Mouse (Mus musculus) heart, embryonic 12.5 days (tissue): Measurements from ENCODE around the gene Dnph1. TPM values are rescaled to one million over a fixed set of nuclear protein-coding genes. Genes with fewer than 3 reads are reported as not detected.
"Not testable (repeated sequence)": the region's sequence is repeated elsewhere in the genome, so short reads cannot be mapped to it uniquely, and the experiment has no call there.

Experiments used
- ATAC-seq: fragments of 200-750 bp; cut with Nextera tagmentation; 2 replicates; pipeline ENCODE4 v1.8.0; 2017; ENCODE audit warnings: moderate TSS enrichment, moderate library complexity; ENCODE audit not compliant: insufficient number of reproducible peaks, low FRiP score
- H3K27ac ChIP-seq: fragments of 300-500 bp; sonication (generic); 2 replicates; pipeline ENCODE4 v1.5.1; 2016; ENCODE audit warnings: mild to moderate bottlenecking, moderate library complexity; ENCODE audit not compliant: poor library complexity, severe bottlenecking
- H3K27me3 ChIP-seq: fragments of 300-500 bp; sonication (generic); replicated peaks from 2 replicates; pipeline ENCODE4 v1.6.1; 2016; ENCODE audit warnings: mild to moderate bottlenecking, moderate library complexity
- H3K36me3 ChIP-seq: fragments of 300-500 bp; sonication (generic); 2 replicates; pipeline ENCODE4 v1.6.1; 2016; ENCODE audit warnings: mild to moderate bottlenecking, moderate library complexity
- H3K4me1 ChIP-seq: fragments of 300-500 bp; sonication (generic); replicated peaks from 2 replicates; pipeline ENCODE4 v1.6.1; 2016; ENCODE audit warnings: mild to moderate bottlenecking
- H3K4me2 ChIP-seq: fragments of 300-500 bp; sonication (generic); 2 replicates; pipeline ENCODE4 v1.6.1; 2016; ENCODE audit warnings: mild to moderate bottlenecking, moderate library complexity
- H3K4me3 ChIP-seq: fragments of 300-500 bp; sonication (generic); 2 replicates; pipeline ENCODE4 v1.5.1; 2016; ENCODE audit warnings: mild to moderate bottlenecking
- H3K9ac ChIP-seq: fragments of 300-500 bp; sonication (generic); 2 replicates; pipeline ENCODE4 v1.6.1; 2016; ENCODE audit warnings: mild to moderate bottlenecking, moderate library complexity
- H3K9me3 ChIP-seq: fragments of 300-500 bp; sonication (generic); replicated peaks from 2 replicates; pipeline ENCODE4 v1.6.1; 2016; ENCODE audit warnings: mild to moderate bottlenecking, moderate library complexity
- WGBS: fragments of 180-500 bp; shearing (Covaris S2); methylation state at CpG from one replicate; pipeline ENCODE4 v1.1.7; 2016; 5-methylcytosine and 5-hydroxymethylcytosine counted together
- polyA plus RNA-seq: library from polyadenylated mRNA; unstranded; fragments of >200 nt; fragmentation: Nextera tagmentation; extraction: Ambion mirVana; gene quantifications from 2 replicates; pipeline ENCODE4 v1.2.1, GENCODE M21; 2016

The Dnph1 gene
- polyA plus RNA-seq, 1 experiment from 2014 or later: 24.2 TPM

DNA sequence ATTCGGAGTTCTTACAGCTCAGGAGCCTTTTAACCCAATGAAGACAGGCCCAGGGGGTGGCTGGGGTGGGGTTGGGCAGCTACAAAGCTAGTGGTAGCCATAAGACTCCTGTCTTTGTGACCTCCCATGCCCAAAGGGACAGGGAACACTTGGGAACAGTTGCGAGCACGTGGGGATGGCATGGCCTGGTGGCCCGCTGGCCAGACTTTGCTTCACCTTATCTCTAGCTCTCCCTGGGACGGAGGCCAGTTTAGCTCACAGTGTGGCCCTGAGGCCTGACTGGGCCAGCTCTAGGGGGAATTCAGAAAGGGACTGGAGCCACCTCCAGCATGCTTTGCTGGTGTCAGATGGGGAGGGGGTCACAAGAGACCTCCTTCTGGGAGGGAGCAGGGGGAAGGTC lies 34.3 kb upstream of the Dnph1 start:
- Histone ChIP-seq H3K9me3 (no peaks in the 10 kb centered on the region), H3K27ac (no peak overlapping the region), H3K27me3 (peaks cover 75% of the 10 kb centered on the region), H3K4me1 (peaks cover 44% of the 10 kb centered on the region), H3K9ac (no peak overlapping the region), H3K36me3 (no peaks in the 10 kb centered on the region), H3K4me2 (no peak overlapping the region), H3K4me3 (no peak overlapping the region)
- ATAC-seq: no peak
- 39% methylated on average over 5 of the region's 5 CpGs for WGBS

DNA sequence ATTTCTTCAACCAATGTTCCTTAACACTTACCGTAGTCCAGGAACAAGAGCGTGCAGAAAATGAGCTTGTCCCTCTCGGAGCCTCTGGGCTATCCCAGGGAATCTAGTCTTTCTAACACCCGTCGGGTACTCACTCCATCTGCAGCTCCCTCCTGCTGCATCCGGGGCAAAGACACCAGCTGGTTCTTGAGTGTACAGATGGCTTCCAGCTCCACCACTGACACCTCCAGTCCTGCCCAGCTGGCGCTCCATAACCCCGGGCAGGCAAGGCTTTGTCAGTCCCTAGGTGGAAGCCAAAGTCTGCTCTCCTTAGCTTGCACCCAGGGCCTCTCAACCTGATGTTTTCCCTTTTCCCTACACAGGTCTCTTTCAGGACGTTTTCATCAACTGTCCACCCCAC lies 28.7 kb upstream of the Dnph1 start:
- H3K36me3 ChIP-seq: no peaks in the 10 kb centered on the region
- WGBS: 74% methylated on average over 9 of the region's 9 CpGs
- peaks cover 32% of the 10 kb centered on the region; the same call in 1 of the 2 replicates for H3K27me3 ChIP-seq
- no peak overlapping the region for H3K4me3 ChIP-seq
- no peak overlapping the region for H3K9ac ChIP-seq
- ATAC-seq: no peak
- H3K4me1 ChIP-seq: no peaks in the 10 kb centered on the region
- no peak overlapping the region for H3K27ac ChIP-seq
- no peak overlapping the region for H3K4me2 ChIP-seq
- H3K9me3 ChIP-seq: no peaks in the 10 kb centered on the region

DNA sequence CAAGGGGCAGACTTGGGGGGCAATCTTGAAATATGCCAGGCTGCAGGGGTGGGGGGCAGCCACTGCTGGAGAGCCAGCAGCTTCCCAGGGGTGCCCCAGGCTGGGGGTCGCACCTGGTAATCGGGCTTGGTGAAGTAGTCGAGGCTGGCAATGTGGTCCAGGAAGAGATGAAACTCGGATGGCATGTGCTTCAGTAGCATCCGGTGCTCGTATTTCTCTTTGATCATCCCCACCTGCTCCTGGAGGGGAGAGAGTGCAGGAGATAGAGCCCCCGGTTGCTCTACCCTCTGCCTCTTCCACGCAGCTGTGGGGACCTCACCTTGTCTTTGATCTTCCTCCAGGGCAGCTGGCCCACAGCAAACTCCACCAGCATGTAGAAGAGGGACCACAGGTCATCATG lies 19.9 kb upstream of the Dnph1 start:
- no peak for ATAC-seq
- Histone ChIP-seq H3K4me2 (no peak overlapping the region), H3K36me3 (no peaks in the 10 kb centered on the region), H3K9me3 (no peaks in the 10 kb centered on the region), H3K27ac (no peak overlapping the region), H3K4me1 (no peaks in the 10 kb centered on the region; the same call in 1 of the 2 replicates), H3K27me3 (peaks cover 45% of the 10 kb centered on the region), H3K9ac (no peak overlapping the region), H3K4me3 (no peak overlapping the region)
- 66% methylated on average over 8 of the region's 8 CpGs for WGBS

DNA sequence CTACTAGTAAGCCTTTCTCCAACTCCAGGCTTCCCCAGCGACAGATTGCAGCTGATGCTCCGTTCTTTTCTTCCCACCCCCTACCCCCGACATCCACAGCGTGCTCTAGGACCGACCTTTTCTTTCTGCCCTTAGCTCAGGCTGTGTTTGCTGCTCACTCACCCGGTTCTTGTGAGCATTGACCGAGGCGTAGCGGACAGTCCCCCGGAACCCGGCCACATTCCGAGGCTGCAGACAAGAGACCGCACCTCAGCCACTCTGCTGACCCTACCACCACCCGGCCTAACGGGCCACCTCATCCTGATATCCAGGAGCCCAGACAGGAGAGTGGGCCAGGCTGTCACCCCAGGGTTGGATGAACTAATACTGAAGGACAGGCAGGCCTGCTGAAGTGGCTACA lies 19.2 kb upstream of the Dnph1 start:
- WGBS: 84% methylated on average over 15 of the region's 15 CpGs
- H3K27me3 ChIP-seq: peaks cover 51% of the 10 kb centered on the region

DNA sequence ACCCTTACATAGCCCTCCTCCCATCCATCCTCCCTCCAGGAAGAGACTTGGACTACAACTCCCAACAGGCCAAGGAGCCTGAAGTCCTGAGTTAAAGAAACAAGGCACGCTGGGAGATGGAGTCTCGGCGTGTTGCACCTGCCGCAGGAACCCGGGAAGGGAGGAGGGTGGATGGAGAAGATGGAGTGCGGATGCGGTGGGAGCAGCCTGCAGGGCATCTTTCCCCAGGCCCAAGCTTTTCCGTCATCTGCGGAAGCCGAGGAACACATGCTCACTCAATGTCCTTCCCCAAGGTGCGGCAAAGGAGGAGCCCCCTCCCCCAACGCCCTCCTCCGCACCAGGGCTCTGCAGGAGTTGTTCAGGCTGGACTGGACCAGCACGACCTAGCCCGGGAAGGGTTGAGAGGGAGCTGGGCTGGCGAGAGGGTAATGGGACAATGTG lies 12.9 kb upstream of the Dnph1 start:
- ATAC-seq: peak; percentile 43
- H3K4me3 ChIP-seq: peak overlapping the region; percentile 46
- H3K36me3 ChIP-seq: no peaks in the 10 kb centered on the region
- H3K4me1 ChIP-seq: peaks cover 16% of the 10 kb centered on the region
- peaks cover 96% of the 10 kb centered on the region for H3K27me3 ChIP-seq
- WGBS: 1% methylated on average over 16 of the region's 16 CpGs
- H3K27ac ChIP-seq: no peak overlapping the region
- H3K4me2 ChIP-seq: peak overlapping the region; percentile 81
- H3K9me3 ChIP-seq: no peaks in the 10 kb centered on the region
- H3K9ac ChIP-seq: peak overlapping the region; percentile 18

More for the DNA sequence above, 19.2 kb upstream of the Dnph1 start:
- H3K9me3 ChIP-seq: no peaks in the 10 kb centered on the region
- no peak for ATAC-seq
- H3K4me3 ChIP-seq: no peak overlapping the region
- H3K9ac ChIP-seq: no peak overlapping the region
- H3K27ac ChIP-seq: no peak overlapping the region
- no peaks in the 10 kb centered on the region; the same call in 1 of the 2 replicates for H3K4me1 ChIP-seq
- H3K4me2 ChIP-seq: no peak overlapping the region
- no peaks in the 10 kb centered on the region for H3K36me3 ChIP-seq

DNA sequence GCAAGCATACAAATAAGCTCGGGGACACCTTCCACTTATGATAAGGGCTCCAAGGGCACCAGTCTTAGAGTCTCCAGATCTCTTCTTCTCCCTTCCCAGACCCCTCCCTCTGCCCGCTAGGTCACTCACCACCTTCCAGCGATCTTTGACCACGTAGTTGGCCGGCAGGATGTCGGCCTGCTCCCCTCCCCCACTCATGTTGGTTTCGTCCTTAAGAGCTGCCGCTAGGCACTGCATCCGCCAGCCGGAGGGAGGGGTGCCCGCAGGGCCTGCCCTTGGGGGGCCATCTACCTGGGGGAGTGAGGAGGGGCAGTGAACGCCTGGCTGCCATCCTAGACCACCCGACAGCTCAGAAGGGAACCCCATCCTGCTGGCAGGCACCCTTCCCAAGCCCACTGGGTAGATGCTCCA lies 12.5 kb upstream of the Dnph1 start:
- ATAC-seq: peak; percentile 46
- WGBS: 2% methylated on average over 13 of the region's 13 CpGs

DNA sequence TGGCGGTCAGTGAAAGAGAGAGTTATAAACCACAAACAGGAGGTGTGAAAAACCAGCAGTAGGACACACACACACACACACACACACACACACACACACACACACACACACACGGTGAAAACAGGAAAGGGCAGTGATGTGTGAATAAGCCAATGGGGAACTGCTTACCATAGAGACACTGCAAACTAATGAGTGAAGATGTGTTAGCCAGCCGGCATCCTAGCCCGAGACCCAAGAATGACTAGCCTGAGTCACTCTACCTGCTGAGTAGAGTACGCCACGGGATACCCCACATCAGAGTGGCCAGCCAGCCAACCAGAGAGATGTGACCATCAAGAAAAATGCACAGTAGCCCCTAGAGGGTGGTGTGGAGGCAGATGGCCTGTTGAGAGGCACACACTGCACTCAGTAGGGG lies 12.0 kb upstream of the Dnph1 start:
- no peak overlapping the region for H3K9ac ChIP-seq
- peaks cover 16% of the 10 kb centered on the region for H3K4me1 ChIP-seq
- H3K36me3 ChIP-seq: no peaks in the 10 kb centered on the region
- peaks cover 96% of the 10 kb centered on the region for H3K27me3 ChIP-seq
- no peak; the same call in 1 of the 2 replicates for ATAC-seq
- H3K4me2 ChIP-seq: peak overlapping the region; percentile 81
- H3K9me3 ChIP-seq: no peaks in the 10 kb centered on the region
- WGBS: 19% methylated on average over 6 of the region's 6 CpGs
- no peak overlapping the region for H3K27ac ChIP-seq
- H3K4me3 ChIP-seq: peak overlapping the region; percentile 46

More for the DNA sequence above, 12.5 kb upstream of the Dnph1 start:
- Histone ChIP-seq H3K9ac (peak overlapping the region; percentile 18), H3K36me3 (no peaks in the 10 kb centered on the region), H3K27ac (no peak overlapping the region), H3K27me3 (peaks cover 96% of the 10 kb centered on the region), H3K9me3 (no peaks in the 10 kb centered on the region), H3K4me2 (peak overlapping the region; percentile 81), H3K4me3 (peak overlapping the region; percentile 46), H3K4me1 (peaks cover 16% of the 10 kb centered on the region)

DNA sequence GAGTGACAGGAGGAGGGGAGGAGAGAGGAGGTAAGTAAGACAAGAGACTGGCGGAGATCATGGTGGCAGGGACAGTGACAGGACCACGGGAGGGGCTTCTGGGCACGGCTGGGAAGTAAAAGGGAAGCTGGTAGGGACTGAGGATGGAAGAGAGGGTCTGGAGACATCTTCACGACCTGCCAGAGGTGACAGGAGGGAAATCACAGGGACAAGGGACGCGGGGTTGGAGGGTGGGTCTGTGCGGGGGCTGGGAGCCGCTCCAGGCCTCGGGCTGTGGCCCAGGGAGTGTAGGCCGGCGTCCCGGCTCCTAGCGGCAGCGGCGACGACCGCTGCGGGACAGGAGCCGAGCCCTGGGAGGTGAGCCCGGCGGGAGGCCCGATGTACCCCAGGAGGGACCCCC lies 9.5 kb upstream of the Dnph1 start:
- no peaks in the 10 kb centered on the region for H3K9me3 ChIP-seq
- H3K27me3 ChIP-seq: peaks cover 84% of the 10 kb centered on the region
- no peak for ATAC-seq
- no peak overlapping the region for H3K27ac ChIP-seq
- WGBS: 3% methylated on average over 20 of the region's 22 CpGs
- H3K4me3 ChIP-seq: peak overlapping the region; percentile 52
- peaks cover 16% of the 10 kb centered on the region for H3K4me1 ChIP-seq
- H3K36me3 ChIP-seq: no peaks in the 10 kb centered on the region
- peak overlapping the region; percentile 57; the same call in 1 of the 2 replicates for H3K9ac ChIP-seq
- H3K4me2 ChIP-seq: peak overlapping the region; percentile 81

DNA sequence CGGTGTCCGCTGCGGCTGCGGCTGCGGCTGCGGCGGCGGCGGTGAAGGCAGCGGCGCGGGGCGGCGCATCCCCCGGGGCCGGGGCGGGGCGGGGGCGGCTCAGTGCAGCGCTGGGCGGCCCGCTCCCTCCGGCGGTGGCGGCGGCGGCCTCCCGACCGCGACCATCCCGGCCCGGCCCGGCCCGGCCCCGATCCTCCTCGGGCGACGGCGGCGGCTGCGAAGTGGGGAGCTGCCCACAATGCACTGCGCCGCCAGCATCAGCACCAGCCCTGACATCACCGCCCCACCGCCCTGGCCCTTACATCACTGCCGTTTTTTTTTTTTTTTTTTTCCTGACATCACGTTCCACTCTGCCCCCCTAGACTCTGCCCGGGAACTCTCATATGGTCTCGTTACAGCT lies 9.1 kb upstream of the Dnph1 start, which contains the start of gene Ttbk1:
Gene Ttbk1 (minus strand): TSS at position 245 of the 400 bp plus-strand sequence.
- Histone ChIP-seq H3K27ac (no peak within 1 kb of the TSS), H3K27me3 (peaks cover 84% of the 10 kb centered on the region), H3K4me3 (peak within 1 kb of the TSS; percentile 52), H3K4me2 (peak within 1 kb of the TSS; percentile 81), H3K4me1 (peaks cover 16% of the 10 kb centered on the region), H3K9ac (peak within 1 kb of the TSS; percentile 57; the same call in 1 of the 2 replicates), H3K9me3 (no peaks in the 10 kb centered on the region), H3K36me3 (no peaks in the 10 kb centered on the region)
- WGBS: 3% methylated on average over 18 of the region's 49 CpGs
- 0 out of 2 replicates have a peak, but pooled peaks have one; percentile 13 for ATAC-seq

DNA sequence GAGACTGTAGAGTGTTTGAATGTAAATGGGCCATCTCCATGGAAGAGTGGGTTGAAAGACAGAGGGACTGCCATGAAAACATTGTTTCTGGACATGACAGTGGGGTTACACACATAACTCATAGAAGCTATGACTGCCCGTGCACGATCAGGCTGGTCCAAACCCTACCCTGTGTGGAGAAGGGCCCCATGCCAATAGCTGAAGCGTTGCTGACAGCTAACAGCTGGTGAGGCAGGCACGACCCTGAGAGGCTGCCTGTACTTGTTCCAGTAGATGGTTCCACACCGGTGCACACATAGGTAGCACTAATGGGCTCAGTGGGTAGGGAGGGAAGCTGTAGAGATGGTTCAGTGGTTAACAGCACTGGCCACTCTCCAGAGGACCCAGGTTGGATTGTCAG lies 1.0 kb upstream of the Dnph1 start:
- no peak for ATAC-seq
- Histone ChIP-seq H3K4me2 (no peak overlapping the region), H3K27ac (no peak overlapping the region), H3K4me1 (0 out of 2 replicates have a peak, but pooled peaks cover 5% of the 10 kb centered on the region), H3K9ac (no peak overlapping the region), H3K4me3 (no peak overlapping the region), H3K36me3 (peaks cover 18% of the 10 kb centered on the region), H3K9me3 (no peaks in the 10 kb centered on the region), H3K27me3 (peaks cover 29% of the 10 kb centered on the region)
- WGBS: 70% methylated on average over 5 of the region's 5 CpGs

DNA sequence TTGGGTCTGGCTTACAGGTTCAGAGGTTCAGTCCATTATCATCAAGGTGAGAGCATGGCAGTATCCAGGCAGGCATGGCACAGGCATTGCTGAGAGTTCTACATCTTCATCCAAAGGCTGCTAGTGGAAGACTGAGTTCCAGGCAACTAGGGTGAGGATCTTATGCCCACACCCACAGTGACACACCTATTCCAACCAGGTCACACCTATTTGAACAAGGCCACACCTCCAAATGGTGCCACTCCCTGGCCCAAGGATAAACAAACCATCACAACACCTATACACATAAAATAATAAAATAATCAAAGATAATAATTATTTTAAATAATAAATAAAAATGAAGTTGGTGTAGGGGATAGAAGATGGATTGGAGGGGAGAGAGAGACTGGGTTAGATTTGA lies 430 bp upstream of the Dnph1 start:
- H3K9ac ChIP-seq, H3K4me1 ChIP-seq, H3K4me2 ChIP-seq, H3K9me3 ChIP-seq, ATAC-seq, H3K27ac ChIP-seq, H3K4me3 ChIP-seq: not testable (repeated sequence)
- peaks cover 18% of the 10 kb centered on the region for H3K36me3 ChIP-seq
- peaks cover 29% of the 10 kb centered on the region for H3K27me3 ChIP-seq

DNA sequence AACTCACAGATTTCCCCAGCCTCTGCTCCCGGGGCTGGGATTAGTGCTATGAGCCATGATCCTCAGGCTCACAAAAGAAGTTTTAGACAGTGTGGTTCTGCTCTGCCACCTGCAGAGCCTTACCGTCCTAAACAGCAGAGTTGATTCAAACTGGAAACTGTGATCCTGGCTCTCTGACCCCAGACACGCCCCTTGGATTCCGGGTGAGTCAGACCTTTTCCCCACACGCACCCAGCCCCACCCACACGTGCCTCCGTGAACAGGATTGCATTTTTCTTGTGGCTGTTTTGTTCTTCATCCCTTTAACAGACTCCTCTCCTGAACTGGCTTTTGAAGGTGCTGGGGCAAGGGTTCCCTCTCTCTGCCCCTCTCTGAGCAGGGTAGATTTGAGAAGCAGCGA lies 1.4 kb downstream of the Dnph1 start:
- WGBS: 72% methylated on average over 8 of the region's 8 CpGs
- no peak for ATAC-seq
- H3K27me3 ChIP-seq: peaks cover 29% of the 10 kb centered on the region
- H3K4me1 ChIP-seq: 0 out of 2 replicates have a peak, but pooled peaks cover 5% of the 10 kb centered on the region
- peaks cover 25% of the 10 kb centered on the region for H3K36me3 ChIP-seq
- no peak overlapping the region for H3K27ac ChIP-seq
- no peak overlapping the region for H3K4me2 ChIP-seq
- no peaks in the 10 kb centered on the region for H3K9me3 ChIP-seq
- H3K4me3 ChIP-seq: no peak overlapping the region
- H3K9ac ChIP-seq: no peak overlapping the region
